Mouse (Mus musculus): ENCODE results near the gene Kif2c. TPM values are rescaled to one million over a fixed set of nuclear protein-coding genes. Genes with fewer than 3 reads are reported as not detected.
"Not testable (repeated sequence)": the region's sequence is repeated elsewhere in the genome, so short reads cannot be mapped to it uniquely, and the experiment has no call there.

Kif2c gene
- total RNA-seq, 2 experiments from 2014 or later, result 0.14 to 0.21 TPM

- intact Hi-C loops (cut with DNase I), result no loop called here
- DNase-seq (ENCODE audit: low spot score in 2 of 2), result peak in 1 of 2 experiments; percentile 47
These were observed 7.6 kb upstream of the Kif2c start for GRCm38 (mm10) chr4:117189856-117190543.

- peak; percentile 78 to 86 for DNase-seq (ENCODE audit: low spot score in 2 of 2)
- intact Hi-C loops (cut with DNase I), result no loop called here
These were observed 7.0 kb upstream of the Kif2c start for GRCm38 (mm10) chr4:117189382-117189855.

- DNase-seq (ENCODE audit: low spot score in 2 of 2), result no peak
- intact Hi-C loops (cut with DNase I), result no loop called here
These were observed 6.5 kb upstream of the Kif2c start for GRCm38 (mm10) chr4:117188969-117189368.

- intact Hi-C loops (cut with DNase I); DNase-seq (ENCODE audit: low spot score in 2 of 2): not testable (repeated sequence)
These were observed 289 bp upstream of the Kif2c start for GRCm38 (mm10) chr4:117182759-117183096.

GRCm38 (mm10) chr4:117169936-117170335 lies 12.5 kb downstream of the Kif2c start:
- intact Hi-C loops (cut with DNase I), result loop anchor here (10.0 kb wide), 1 partner anchor 285 kb away; no protein-coding TSS in a partner anchor
- no peak for DNase-seq (ENCODE audit: low spot score in 2 of 2)

- DNase-seq (ENCODE audit: low spot score in 2 of 2), result no peak
- intact Hi-C loops (cut with DNase I), result loop anchor here (10.0 kb wide), 1 partner anchor 294 kb away; no protein-coding TSS in a partner anchor
These were observed 21.3 kb downstream of the Kif2c start for GRCm38 (mm10) chr4:117161183-117161582.

- intact Hi-C loops (cut with DNase I), result loop anchor here (10.0 kb wide), 1 partner anchor 295 kb away; no protein-coding TSS in a partner anchor
- DNase-seq (ENCODE audit: low spot score in 2 of 2), result no peak
These were observed 22.8 kb downstream of the Kif2c start for GRCm38 (mm10) chr4:117159666-117160065.

- intact Hi-C loops (cut with DNase I), result no loop called here
- DNase-seq (ENCODE audit: low spot score in 2 of 2), result no peak
These were observed 26.1 kb downstream of the Kif2c start for GRCm38 (mm10) chr4:117156372-117156771.

- DNase-seq (ENCODE audit: low spot score in 2 of 2), result peak; percentile 90 to 91
- intact Hi-C loops (cut with DNase I), result no loop called here
These were observed 26.6 kb downstream of the Kif2c start, which contains the start of gene Rps8 for GRCm38 (mm10) chr4:117155792-117156355. Gene Rps8, minus strand, starts transcription at chr4:117156243.

GRCm38 (mm10) chr4:117155020-117155791 lies 27.2 kb downstream of the Kif2c start:
- intact Hi-C loops (cut with DNase I), result no loop called here
- no peak for DNase-seq (ENCODE audit: low spot score in 2 of 2)

GRCm38 (mm10) chr4:117152714-117153113 lies 29.7 kb downstream of the Kif2c start:
- intact Hi-C loops (cut with DNase I), result no loop called here
- DNase-seq (ENCODE audit: low spot score in 2 of 2), result no peak

GRCm38 (mm10) chr4:117151416-117151815 lies 31.0 kb downstream of the Kif2c start:
- intact Hi-C loops (cut with DNase I), result no loop called here
- no peak for DNase-seq (ENCODE audit: low spot score in 2 of 2)

GRCm38 (mm10) chr4:117150212-117150733 lies 32.2 kb downstream of the Kif2c start:
- intact Hi-C loops (cut with DNase I), result no loop called here
- DNase-seq (ENCODE audit: low spot score in 2 of 2), result no peak

- DNase-seq (ENCODE audit: low spot score in 2 of 2), result no peak
- intact Hi-C loops (cut with DNase I), result loop anchor here (10.0 kb wide), 1 partner anchor 325 kb away; the partner anchor contains the start of gene Hpdl
These were observed 32.9 kb downstream of the Kif2c start for GRCm38 (mm10) chr4:117149291-117150211.

- no peak for DNase-seq (ENCODE audit: low spot score in 2 of 2)
- intact Hi-C loops (cut with DNase I), result loop anchor here (10.0 kb wide), 1 partner anchor 324 kb away; the partner anchor contains the start of gene Hpdl
These were observed 33.6 kb downstream of the Kif2c start for GRCm38 (mm10) chr4:117148815-117149214.

- intact Hi-C loops (cut with DNase I), result loop anchor here (10.0 kb wide), 1 partner anchor 323 kb away; the partner anchor contains the start of gene Hpdl
- no peak for DNase-seq (ENCODE audit: low spot score in 2 of 2)
These were observed 34.3 kb downstream of the Kif2c start for GRCm38 (mm10) chr4:117148047-117148713.

- peak; percentile 70 to 78 for DNase-seq (ENCODE audit: low spot score in 2 of 2)
- intact Hi-C loops (cut with DNase I), result loop anchor here (2.0 to 10.0 kb wide), 2 partner anchors 73 to 321 kb away; partner anchors contain the start of gene Hpdl
These were observed 36.3 kb downstream of the Kif2c start for GRCm38 (mm10) chr4:117146176-117146575.

GRCm38 (mm10) chr4:117145248-117145647 lies 37.2 kb downstream of the Kif2c start:
- intact Hi-C loops (cut with DNase I), result loop anchor here (10.0 kb wide), 1 partner anchor 320 kb away; the partner anchor contains the start of gene Hpdl

More at GRCm38 (mm10) chr4:117145248-117145647, 37.2 kb downstream of the Kif2c start:
- no peak for DNase-seq (ENCODE audit: low spot score in 2 of 2)
